Mouse (Mus musculus): ENCODE results near the gene 4933415A04Rik.

DNA sequence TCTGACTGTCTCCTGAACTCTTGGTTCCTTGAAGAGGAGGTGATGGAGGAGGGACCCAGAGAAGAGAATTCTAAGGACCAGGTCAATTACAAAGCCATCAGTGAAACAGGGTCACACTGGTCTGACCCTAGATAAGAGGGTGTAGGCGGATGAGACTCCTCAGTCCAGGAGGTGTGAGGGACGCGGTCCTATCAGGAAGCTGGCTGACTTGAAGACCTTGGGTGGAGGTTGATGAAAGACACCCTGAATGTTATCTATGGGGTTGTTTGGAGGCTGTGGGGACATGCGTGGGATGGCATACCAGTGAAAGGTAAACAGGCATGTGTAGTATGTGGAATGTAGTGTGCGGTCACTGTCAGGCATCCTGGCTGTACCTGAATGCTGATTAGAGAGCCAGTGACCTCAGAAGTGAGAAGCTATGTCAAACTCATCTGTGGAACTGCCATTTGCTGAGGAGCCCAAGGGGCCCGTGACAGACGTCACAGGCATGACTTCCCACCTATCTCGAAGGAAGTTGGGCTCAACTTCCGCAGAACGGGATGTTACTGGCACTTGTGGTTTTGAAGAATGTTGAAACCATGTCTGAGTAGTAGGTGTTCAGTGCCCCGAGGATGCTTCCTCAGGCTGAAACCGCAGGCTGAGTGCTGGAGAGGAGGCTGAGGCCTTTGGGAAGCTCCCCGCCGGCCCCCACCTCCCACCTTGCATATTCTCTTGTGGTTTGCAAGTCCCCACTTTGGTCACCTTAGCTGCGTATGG lies 43.0 kb upstream of the 4933415A04Rik start:
- TF ChIP-seq KAT2A (conservative IDR thresholded peaks at IDR 0.05; ENCODE audit: low read depth, low read length): no peak
- no peak for TF ChIP-seq MAX (IDR thresholded peaks at IDR 0.05; ENCODE audit: low read length)
- no peak for TF ChIP-seq ZMIZ1 (IDR thresholded peaks at IDR 0.05; ENCODE audit: low read depth, low read length)
- TF ChIP-seq ZNF384 (IDR thresholded peaks at IDR 0.05; ENCODE audit: low read depth, low read length): no peak
- no peak for TF ChIP-seq CHD1 (IDR thresholded peaks at IDR 0.05; ENCODE audit: low read depth, low read length)
- no peak for TF ChIP-seq POLR2A (IDR thresholded peaks at IDR 0.05; ENCODE audit: control insufficient read depth in 1 of 2, insufficient read depth in 1 of 2, low read depth in 1 of 2, low read length in 2 of 2, poor library complexity in 1 of 2)
- no peak for TF ChIP-seq ZKSCAN1 (IDR thresholded peaks at IDR 0.05; ENCODE audit: low read depth, low read length)
- TF ChIP-seq SMC3 (IDR thresholded peaks at IDR 0.05; ENCODE audit: low read depth, low read length): no peak
- TF ChIP-seq HCFC1 (IDR thresholded peaks at IDR 0.05; ENCODE audit: low read depth, low read length): no peak
- no peak for TF ChIP-seq CTCF (IDR thresholded peaks at IDR 0.05 in 2 of 3, conservative IDR thresholded peaks at IDR 0.05 in 1 of 3; ENCODE audit: control insufficient read depth in 1 of 3, insufficient read depth in 1 of 3, low read depth in 2 of 3, low read length in 3 of 3, poor library complexity in 1 of 3, severe bottlenecking in 1 of 3)
- TF ChIP-seq POLR2AphosphoS2 (IDR thresholded peaks at IDR 0.05; ENCODE audit: low read length): no peak
- no peak for TF ChIP-seq SIN3A (IDR thresholded peaks at IDR 0.05; ENCODE audit: low read length)
